8 mouse cellular contexts compared by ENCODE assay signal in the genomic region with DNA sequence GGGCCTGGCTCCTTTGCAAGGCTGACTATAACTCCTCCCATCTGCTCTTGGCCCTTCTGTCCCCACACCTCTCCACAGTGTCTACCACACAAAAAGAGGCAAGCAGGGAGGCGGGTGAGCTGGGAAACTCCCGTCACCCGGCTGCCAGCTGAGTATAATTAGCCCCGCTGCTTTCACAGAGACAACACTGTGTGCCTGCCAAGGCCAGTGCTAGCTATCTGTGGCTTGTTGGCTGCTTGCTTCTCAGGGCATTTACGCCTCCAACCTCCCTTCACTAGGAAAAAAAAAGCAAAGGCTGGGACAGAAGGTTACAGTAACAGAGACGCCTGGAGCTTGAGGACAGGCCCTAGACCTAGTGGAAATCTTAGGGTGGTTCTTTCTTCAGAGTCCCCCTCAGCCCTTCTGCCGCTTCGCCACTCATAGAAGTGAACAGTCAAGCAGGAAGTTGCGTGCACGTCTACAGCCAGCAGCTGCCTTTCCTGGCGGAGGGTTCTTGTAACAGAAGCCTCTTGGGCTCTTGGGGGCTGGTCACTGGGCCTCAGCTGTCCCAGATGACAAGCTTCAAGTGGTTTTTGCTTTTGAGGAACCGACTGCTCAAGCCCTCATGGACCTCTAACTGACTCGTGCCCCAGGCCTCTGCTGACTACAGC. TPM values are rescaled to one million over a fixed set of nuclear protein-coding genes. Genes with fewer than 3 reads are reported as not detected.
DNase-seq lines count a peak whose midpoint lies in the region; ATAC-seq and TF ChIP-seq lines count a peak whose summit lies in the region.

No protein-coding gene starts in this region.

- no peak for TF ChIP-seq POLR2A in cortical plate, adult 2 months (IDR thresholded peaks at IDR 0.05; ENCODE audit: extremely low read depth, insufficient read depth, low read length)

- TF ChIP-seq CTCF in cortical plate, adult 2 months (IDR thresholded peaks at IDR 0.05; ENCODE audit: extremely low read depth, insufficient read depth, low read length): no peak

- peak; percentile 85 for ATAC-seq in inflammation-experienced regulatory T-cells, adult 6 months
- peak; percentile 82 for ATAC-seq in megakaryocyte, adult 5-6 weeks (ENCODE audit: poor library complexity, severe bottlenecking)
- no peak for ATAC-seq in erythroblast, adult 5-6 weeks (replicated peaks; ENCODE audit: low FRiP score, poor library complexity, severe bottlenecking)

- no peak overlapping the region for H3K4me3 ChIP-seq in cortical plate, adult 2 months (ENCODE audit: insufficient read depth, low read length)

- H3K27ac ChIP-seq in cortical plate, adult 2 months (ENCODE audit: insufficient read depth, low read length): peak overlapping the region; percentile 75

- DNase-seq in T-cell, adult 2 months (ENCODE audit: low spot score): peak; percentile 81
- DNase-seq in gastrocnemius, postnatal 14 days: peak; percentile 81
- DNase-seq in left cerebral cortex, adult 9 months (ENCODE audit: low spot score in 2 of 2): peak; percentile 80 to 90
- peak; percentile 91 for DNase-seq in right cerebral cortex, adult 18-20 months

- H3K4me1 ChIP-seq in cortical plate, adult 2 months (ENCODE audit: control insufficient read depth, insufficient read depth, low read length): peaks cover 9% of the 10 kb centered on the region

- intact Hi-C loops in gastrocnemius, postnatal 14 days (cut with DNase I; ENCODE audit: low total_unique reads): no loop called here

RNA-seq across cellular contexts. Expression of gene Nfkbia, which starts 45.6 kb away (rescaled TPM):
- polyA plus RNA-seq in cortical plate, adult 2 months (2012; rRNA removed): 35.4 and 40.2 TPM in 2 replicates
- total RNA-seq in gastrocnemius, postnatal 14 days (2021): 10 to 100 TPM; 22.8 to 38.3 TPM
- polyA plus RNA-seq in inflammation-experienced regulatory T-cells, adult 6 months (2017; shearing (Covaris generic)): 100 to 1,000 TPM; 545 to 574 (median 562) TPM
- total RNA-seq in megakaryocyte, adult 5-6 weeks (2015): 55.5 and 84.6 TPM in 2 replicates
- total RNA-seq in megakaryocyte, adult 5-6 weeks (2017): 52.5 and 65.3 TPM in 2 replicates
- total RNA-seq in erythroblast, adult 5-6 weeks (2015; ENCODE audit: low replicate concordance): 13.4 and 14.8 TPM in 2 replicates
- total RNA-seq in erythroblast, adult 5-6 weeks (2017; ENCODE audit: low replicate concordance): 14.1 and 20.5 TPM in 2 replicates
